8 mouse cellular contexts compared by ENCODE assay signal in the genomic region with DNA sequence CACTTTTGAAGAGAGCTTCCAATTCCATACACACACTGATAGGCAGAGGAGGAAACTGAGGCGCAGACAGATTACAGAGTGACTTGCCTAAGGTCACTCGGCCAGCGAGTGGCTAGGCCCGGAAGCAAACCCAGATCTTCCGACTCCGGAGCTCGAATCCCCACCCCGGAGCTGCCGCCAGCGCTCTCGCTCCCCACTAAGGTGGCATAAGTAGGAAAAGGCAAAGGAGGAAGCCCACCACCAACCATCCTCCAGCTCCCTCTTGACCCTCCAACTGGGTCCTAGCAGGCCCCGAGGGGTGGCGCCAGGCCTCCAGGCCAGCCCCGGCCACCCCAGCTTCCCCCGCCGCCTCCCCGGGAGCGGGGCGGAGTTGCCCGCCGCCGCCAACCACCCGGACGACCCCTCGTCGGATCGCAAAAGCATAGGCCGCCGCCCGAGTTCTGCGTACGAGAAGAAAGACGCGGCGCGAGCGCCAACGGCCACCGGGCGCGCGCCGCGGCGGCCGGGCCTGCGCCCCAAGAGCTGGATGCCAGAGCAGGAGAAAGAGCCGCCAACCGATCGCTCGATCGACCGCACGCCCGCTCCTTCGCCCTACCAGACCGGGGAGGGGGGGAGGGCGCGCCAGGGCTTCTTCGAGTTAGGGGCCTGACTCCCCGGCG. TPM values are rescaled to one million over a fixed set of nuclear protein-coding genes. Genes with fewer than 3 reads are reported as not detected.
DNase-seq lines count a peak whose midpoint lies in the region; ATAC-seq lines count a peak whose summit lies in the region.

No protein-coding gene starts in this region.

- no peak for ATAC-seq in CD4-positive, CD25-positive, alpha-beta regulatory T cell, adult 4 months
- 0 out of 2 replicates have a peak, but pooled peaks have one; percentile 18 for ATAC-seq in erythroblast, adult 5-6 weeks (replicated peaks; ENCODE audit: low FRiP score, poor library complexity, severe bottlenecking)
- peak; percentile 4 for ATAC-seq in liver, embryonic 16.5 days (ENCODE audit: low read depth)
- ATAC-seq in stomach, embryonic 14.5 days (ENCODE audit: insufficient number of reproducible peaks, insufficient read depth, low FRiP score, low read depth) = peak; percentile 20

- peak overlapping the region; percentile 78 for H3K4me2 ChIP-seq in liver, embryonic 16.5 days (ENCODE audit: low read depth, low read length)
- H3K4me2 ChIP-seq in stomach, embryonic 14.5 days (replicated peaks; ENCODE audit: low read depth, low read length) = peak overlapping the region; percentile 79

- H3K4me3 ChIP-seq in liver, embryonic 16.5 days (ENCODE audit: low read depth, low read length) = peak overlapping the region; percentile 94
- H3K4me3 ChIP-seq in stomach, embryonic 14.5 days (ENCODE audit: low read depth, low read length) = peak overlapping the region; percentile 91

- H3K9me3 ChIP-seq in liver, embryonic 16.5 days (replicated peaks; ENCODE audit: control insufficient read depth, low read length) = no peaks in the 10 kb centered on the region; the same call in 1 of the 2 replicates
- peaks cover 23% of the 10 kb centered on the region; the same call in 1 of the 2 replicates for H3K9me3 ChIP-seq in stomach, embryonic 14.5 days (ENCODE audit: control insufficient read depth, low read depth, low read length)

- no peaks in the 10 kb centered on the region for H3K27me3 ChIP-seq in liver, embryonic 16.5 days (ENCODE audit: control insufficient read depth, insufficient read depth, low read depth, low read length)
- H3K27me3 ChIP-seq in stomach, embryonic 14.5 days (ENCODE audit: control insufficient read depth, insufficient read depth, low read length) = no peaks in the 10 kb centered on the region

- WGBS in liver, embryonic 16.5 days (ENCODE audit: insufficient replicate concordance) = under 1% methylated on average over 61 of the region's 62 CpGs
- WGBS in stomach, embryonic 14.5 days = 1% methylated on average over 39 of the region's 62 CpGs

- H3K4me1 ChIP-seq in liver, embryonic 16.5 days (ENCODE audit: control insufficient read depth, low read depth, low read length) = peaks cover 13% of the 10 kb centered on the region
- H3K4me1 ChIP-seq in stomach, embryonic 14.5 days (ENCODE audit: control insufficient read depth, insufficient read depth, low read length) = peaks cover 6% of the 10 kb centered on the region; the same call in 1 of the 2 replicates

- peak; percentile 55 for DNase-seq in CD4-positive, CD25-positive, alpha-beta regulatory T cell, adult 2 months (ENCODE audit: low read depth, low spot score)
- peak; percentile 34 for DNase-seq in ovary, postnatal 10 days (ENCODE audit: low spot score)
- DNase-seq in ovary, adult 18-20 months (ENCODE audit: low spot score) = no peak
- peak; percentile 70 for DNase-seq in induced T-regulatory cell, adult 2 months (ENCODE audit: low read depth)

- peaks cover 27% of the 10 kb centered on the region for H3K36me3 ChIP-seq in liver, embryonic 16.5 days (ENCODE audit: control insufficient read depth, insufficient read depth)
- H3K36me3 ChIP-seq in stomach, embryonic 14.5 days (ENCODE audit: control insufficient read depth, insufficient read depth, low read length) = peaks cover 31% of the 10 kb centered on the region

- H3K9ac ChIP-seq in liver, embryonic 16.5 days (ENCODE audit: low read depth, low read length) = peak overlapping the region; percentile 96
- H3K9ac ChIP-seq in stomach, embryonic 14.5 days (replicated peaks; ENCODE audit: low read depth, low read length) = peak overlapping the region; percentile 98

- H3K27ac ChIP-seq in liver, embryonic 16.5 days (ENCODE audit: low read length) = peak overlapping the region; percentile 91
- peak overlapping the region; percentile 95 for H3K27ac ChIP-seq in stomach, embryonic 14.5 days (ENCODE audit: low read length)

RNA-seq across cellular contexts. Expression of a gene that starts 0.6 kb away (rescaled TPM):
- 10 to 100 TPM in 1 of 2 experiments, 1 to 10 TPM in 1; 8.1 to 10.7 TPM for polyA plus RNA-seq in CD4-positive, CD25-positive, alpha-beta regulatory T cell, adult 4 months (2017; shearing (Covaris generic))
- 4.0 and 7.7 TPM in 2 replicates for total RNA-seq in erythroblast, adult 5-6 weeks (2015; ENCODE audit: low replicate concordance)
- total RNA-seq in erythroblast, adult 5-6 weeks (2017; ENCODE audit: low replicate concordance) = 8.1 and 10.0 TPM in 2 replicates
- 5.8 and 6.0 TPM in 2 replicates for polyA plus RNA-seq in liver, embryonic 16.5 days (2015; fragmentation: Nextera tagmentation; extraction: Ambion mirVana)
- polyA plus RNA-seq in stomach, embryonic 14.5 days (2014; fragmentation: Nextera tagmentation; extraction: Ambion mirVana) = 25.4 and 26.8 TPM in 2 replicates
